Mouse (Mus musculus): ENCODE measurements around the gene Gm20388.

DNA sequence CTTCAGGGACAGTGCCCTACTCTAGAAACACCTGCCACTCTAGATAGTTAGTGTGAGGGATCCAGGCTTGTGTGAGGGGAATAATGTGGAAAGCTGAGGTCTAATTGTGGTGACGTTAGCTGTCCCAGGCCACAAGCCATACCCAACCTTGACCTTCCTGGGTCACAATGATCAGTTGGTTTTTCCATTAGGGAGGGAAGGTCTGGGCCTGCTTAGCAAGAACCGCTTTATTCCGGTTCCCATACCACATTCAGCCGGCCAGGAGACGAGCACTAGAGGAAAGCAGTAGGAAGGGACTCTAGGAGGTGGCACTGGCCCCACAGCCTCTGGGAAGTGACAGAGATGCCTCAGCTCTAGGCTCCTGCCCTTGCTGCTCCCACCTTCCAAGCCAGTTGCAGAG, 253.4 kb downstream of the Gm20388 start:
- no peak for TF ChIP-seq POLR2A (IDR thresholded peaks at IDR 0.05; ENCODE audit: borderline replicate concordance, control insufficient read depth, low read depth, low read length)
- TF ChIP-seq CTCF (IDR thresholded peaks at IDR 0.05; ENCODE audit: control insufficient read depth, insufficient read depth, low read length): no peak

Measured in bone marrow, adult 2 months (tissue).